Mouse (Mus musculus) ovary, postnatal 10 days (tissue): ENCODE data around the gene Vhl.
A peak's percentile ranks its signal among the peaks of the same experiment; 100 is the strongest.

Experiments
- DNase-seq: peaks from one replicate; pipeline ENCODE4 v3.0.0; 2022; ENCODE audit warnings: low spot score

The Vhl gene

DNA sequence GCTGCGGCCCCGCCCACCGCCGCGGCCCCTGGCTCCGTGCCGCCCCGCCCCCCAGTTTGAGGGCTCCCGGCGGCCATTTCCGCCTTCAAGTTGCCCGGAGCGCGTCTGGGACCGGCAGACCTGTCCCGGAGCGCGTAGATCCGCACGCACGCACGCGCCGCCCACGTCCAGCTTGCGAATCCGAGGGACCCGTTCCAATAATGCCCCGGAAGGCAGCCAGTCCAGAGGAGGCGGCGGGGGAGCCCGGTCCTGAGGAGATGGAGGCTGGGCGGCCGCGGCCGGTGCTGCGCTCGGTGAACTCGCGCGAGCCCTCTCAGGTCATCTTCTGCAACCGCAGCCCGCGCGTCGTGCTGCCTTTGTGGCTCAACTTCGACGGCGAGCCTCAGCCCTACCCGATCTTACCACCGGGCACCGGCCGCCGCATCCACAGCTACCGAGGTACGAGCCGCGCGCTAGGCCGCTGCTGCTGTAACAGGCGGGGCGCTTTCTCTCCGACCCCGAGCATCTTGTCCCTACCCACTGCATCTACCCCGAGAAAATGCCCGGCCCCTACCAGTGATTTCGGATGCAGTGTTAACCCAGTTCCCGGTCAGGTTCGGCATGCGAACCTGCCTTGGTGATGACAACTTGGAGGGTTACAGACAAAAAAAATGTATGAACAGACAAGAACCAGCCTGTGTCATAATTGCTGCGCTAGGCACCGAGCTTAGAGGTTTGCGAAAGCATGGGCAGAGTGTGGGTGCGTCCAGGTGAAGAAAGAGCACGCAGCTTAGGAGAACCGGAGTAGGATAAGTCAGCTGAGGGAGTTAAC is at the start of gene Vhl:
Gene Vhl (plus strand): TSS at position 19 of the 811 bp plus-strand sequence.
- DNase-seq: peak; percentile 72

DNA sequence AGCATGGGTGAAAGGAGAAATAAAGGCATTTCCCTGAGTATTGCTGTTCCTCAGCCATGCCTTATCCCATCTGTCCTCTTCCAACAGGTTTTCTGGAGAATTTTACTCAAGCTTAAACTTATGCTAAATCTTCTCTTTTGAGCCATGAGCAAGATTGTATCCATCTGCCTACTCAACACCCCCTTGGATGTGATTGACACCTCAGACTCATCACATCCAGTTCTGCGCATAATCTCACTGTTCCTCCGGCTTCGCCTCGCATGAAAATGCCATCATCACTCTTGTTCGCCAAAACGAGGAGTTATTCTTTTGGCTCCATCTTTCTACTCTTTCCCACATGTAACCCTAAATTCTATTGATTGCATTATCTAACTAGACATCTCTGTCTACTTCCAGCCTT is 47.7 kb upstream of the Vhl start:
- no peak for DNase-seq

DNA sequence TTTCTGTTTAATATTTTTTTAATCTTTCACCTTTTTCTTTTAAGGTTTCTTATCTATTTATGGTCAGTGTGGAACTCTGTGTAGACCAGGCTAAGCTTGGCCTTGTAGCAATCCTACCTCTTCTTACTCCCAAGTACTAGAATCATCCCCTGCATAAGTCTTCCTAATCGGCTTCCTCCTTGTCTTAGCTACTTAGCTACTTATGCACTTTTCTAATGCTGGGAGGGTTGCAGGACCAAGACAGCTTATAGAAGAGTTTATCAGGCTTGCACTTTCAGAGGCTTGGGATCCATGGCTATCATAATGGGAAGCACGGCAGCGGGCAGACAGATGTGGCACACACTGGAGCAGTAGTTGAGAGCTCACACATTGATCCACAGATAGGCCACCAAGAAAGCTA is 44.5 kb upstream of the Vhl start:
- DNase-seq: no peak

DNA sequence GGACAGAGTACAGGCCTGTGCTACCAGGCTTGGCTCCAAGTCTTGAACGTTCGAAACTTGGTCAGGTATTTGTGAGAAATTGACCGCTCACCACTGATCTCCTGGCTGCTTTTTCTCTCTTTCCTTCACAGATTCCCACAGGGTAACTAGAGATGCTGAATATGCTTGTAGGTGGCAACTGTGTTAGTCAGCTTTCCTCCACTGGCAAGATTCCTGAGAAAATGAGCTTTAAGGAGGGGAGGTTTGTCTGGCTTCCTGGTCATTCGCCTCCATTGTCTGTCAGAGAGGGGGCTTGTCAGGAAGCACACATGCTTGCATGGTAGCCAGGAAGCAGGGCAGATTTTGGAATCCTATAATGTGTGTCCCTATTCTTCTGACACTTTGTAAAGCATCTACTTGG is 40.7 kb upstream of the Vhl start:
- no peak for DNase-seq

DNA sequence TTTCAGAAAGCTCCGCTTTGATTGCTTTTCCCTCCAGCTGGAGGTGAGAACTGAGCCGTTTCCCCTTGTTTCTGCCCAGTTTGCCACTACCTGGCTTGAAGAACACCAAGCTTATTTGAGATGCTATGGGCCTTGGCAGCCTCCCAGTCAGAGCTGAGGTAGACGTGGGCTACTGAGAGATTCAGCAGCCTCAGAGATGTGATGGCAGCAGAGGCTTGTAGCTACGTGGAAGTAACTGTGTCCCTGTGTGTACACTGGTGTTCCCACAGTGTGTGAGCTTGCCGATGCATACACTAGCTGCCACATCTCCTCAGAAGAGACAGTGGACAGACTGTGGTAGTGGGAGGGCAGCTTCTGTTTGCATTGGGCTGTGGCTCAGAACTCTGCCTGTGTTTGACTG is 38.7 kb upstream of the Vhl start:
- no peak for DNase-seq

DNA sequence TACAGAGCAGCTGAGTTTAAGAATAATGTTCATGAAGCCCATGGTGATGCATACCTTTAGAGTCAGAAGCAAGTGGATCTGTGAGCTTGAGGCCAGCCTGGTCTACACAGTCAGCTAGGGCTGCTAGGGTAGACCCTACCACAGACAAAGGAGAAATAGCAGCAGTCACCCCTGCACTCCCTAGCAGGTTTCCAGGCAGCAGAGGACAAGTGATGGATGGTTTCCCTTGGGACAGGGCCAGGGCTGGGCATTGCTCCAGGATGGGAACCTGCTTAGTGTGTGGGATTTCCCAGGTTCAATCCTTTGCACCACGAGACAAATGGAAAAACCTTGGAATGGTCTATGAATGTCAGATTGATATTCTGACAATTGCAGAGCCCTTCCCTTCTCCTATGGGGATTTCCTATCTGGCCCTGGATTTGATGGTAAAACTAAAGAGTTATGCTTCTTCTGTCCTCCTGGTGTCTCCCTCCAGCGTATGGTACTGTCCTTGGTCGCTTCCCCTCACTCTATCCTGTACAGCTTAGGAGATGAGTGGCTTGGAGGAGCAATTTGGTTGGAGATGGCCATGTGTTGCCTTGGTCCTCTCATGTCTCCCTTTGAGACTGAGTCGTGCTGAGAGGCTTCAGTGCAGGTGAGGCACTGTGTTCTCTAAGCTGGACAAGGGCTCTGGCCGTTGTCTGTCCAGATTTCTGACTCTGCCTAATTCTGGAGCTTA is 37.1 kb upstream of the Vhl start:
- peak; percentile 15 for DNase-seq

DNA sequence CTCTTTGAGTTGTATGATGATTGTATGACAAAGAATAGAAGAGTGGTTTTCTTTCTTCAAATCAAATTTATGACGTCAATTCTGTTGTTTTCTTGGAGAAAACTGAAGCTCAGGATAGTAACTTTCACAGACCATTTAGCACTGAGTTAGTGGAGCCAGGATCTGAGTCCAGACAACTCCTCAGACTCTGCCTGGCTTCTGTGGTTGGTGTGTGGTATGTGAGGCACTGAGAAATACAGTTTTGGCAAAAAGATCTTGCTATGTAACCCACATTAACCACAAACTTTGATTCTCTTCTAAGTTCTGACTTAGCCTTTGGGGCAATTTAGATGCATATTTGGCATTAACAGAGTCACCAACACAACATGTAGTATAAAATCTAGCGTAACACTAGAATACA is 31.1 kb upstream of the Vhl start:
- DNase-seq: no peak

DNA sequence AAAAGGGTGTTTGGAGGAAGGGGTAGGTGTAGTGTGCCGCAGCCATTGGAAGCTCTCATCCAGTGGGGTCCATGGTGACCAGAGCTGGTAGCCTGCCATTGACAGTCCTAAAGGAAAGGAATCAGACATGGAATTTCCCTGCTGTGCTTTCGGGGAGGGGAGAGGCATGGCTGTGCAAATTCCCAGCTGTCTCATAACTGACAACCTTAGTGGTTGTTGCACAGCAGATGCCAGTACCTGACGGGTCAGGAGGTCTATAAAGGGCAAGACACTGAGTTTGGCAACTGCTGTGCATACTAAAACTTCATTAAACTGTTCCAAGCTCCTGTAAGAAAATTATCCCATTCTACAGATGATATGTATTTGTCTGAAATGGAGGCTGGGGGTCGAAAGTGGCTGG is 25.8 kb upstream of the Vhl start:
- DNase-seq: no peak

DNA sequence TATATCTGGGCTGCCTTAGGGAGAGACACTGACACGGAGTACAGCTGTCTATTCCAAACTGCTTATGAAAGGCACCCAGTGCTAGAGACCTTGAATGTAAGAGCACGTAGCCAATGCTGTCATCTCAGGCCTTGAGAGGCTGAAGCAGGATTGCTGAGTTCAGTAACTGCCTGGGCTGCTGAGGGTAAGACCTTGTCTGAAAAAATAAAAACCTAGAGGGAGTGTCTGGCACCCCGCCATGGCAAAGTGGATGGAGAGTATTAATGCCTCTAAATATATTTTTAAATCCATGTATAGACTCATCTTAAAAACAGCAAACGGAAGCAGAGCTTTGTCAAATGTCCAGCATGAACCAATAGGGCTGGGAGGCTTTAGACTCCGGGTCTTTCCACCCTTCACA is 23.9 kb upstream of the Vhl start:
- no peak for DNase-seq

DNA sequence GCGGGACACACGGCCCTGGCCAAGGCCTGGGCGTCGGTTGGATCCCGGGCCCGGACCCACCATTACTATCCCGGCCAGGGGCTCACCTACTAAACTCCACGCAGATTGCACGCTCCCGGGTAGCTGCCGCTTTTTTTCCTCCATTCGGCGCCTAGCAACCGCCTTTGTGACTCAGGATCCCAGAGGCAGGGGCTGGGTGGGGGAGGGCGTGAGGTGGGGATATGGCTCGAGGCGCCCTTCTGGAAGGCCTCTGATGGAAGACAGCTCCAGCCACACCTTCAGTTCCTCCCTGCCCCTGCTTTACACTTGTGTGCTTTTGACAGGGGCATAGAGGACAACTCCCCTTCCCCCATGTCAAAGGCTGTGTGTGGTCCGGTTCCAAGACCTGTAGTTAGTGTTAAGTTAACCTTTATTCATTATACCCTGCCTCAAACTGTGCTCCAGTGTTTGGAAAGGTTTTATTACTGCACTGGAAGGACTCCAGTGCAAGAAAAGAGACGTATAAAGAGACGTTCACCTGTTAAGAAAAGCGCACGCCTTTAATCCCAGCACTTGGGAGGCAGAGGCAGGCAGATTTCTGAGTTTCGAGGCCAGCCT is 23.1 kb upstream of the Vhl start, which contains the start of gene Fancd2os:
Gene Fancd2os (minus strand): TSS at position 173 of the 597 bp plus-strand sequence.
- no peak for DNase-seq

DNA sequence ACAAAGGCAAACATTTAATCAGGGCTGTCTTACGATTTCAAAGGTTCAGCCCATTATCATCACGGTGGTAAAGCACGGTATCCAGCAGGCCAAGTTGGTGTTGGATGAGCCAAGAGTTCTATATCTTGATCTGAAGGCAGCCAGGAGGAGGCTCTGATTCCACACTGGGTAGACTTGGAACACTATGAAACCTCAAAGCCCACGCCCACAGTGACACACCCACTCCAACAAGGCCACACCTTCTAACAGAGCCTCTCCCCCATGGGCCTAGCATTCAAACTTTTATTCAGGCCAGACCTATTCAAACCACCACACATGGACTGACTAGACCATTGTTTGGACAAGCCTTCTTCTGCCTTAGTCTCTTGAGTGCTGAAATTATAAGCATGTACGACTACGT is 20.9 kb upstream of the Vhl start:
- no peak for DNase-seq

DNA sequence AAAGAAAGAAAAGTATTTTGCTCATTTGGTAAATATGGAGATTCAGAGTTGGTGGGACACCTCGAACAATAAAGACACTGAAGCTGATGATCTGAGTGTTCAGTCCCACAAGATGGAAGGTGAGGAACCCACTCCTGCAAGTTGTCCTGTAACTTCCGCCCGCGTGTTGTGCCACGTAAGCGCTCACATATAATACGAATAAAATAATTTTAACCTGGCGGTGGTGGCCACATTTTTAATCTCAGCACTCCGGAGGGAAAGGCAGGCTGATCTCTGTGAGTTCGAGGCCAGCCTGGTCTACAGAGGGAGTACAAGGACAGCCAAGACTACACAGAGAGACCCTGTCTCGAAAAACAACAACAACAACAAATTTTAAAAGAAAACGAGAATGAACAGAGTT is 19.8 kb upstream of the Vhl start:
- DNase-seq: no peak

DNA sequence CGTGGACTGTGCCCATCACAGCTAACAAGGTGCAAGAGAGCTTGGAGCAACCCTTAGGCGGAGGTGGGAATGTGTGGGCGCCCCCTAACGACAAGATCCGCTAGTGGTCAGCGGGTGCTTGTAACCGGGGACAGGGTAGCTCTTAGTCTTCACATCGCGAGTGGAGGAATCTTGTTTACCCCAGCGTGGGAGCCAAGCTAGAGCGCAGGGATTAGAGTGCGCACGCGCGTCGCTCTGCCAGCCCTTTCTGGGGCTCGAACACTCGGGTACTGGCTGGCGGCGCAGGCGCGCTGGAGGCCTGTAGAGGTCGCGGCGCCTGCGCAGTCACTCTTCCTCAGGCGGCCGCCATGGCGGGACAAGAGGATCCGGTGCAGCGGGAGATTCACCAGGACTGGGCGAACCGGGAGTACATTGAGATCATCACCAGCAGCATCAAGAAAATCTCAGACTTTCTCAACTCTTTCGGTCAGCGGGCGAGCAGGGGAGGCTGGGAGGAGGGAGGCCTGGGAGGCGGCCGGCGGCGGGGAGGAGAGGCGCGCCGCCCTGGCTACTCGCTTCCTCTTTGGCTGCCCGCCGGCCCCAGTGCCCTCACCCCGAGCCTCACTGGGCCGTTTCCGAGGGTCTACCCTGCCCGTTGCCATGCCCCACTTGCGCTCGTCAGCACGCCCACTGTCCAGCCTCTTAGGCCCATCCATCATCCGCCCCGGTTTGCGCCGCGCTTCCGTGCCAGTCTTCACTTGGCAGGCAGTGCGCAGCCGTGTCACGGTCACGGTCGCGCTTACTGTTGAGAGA is 19.1 kb upstream of the Vhl start, which contains the start of gene Brk1:
Gene Brk1 (plus strand): TSS at position 341 of the 792 bp plus-strand sequence.
- peak; percentile 73 for DNase-seq

DNA sequence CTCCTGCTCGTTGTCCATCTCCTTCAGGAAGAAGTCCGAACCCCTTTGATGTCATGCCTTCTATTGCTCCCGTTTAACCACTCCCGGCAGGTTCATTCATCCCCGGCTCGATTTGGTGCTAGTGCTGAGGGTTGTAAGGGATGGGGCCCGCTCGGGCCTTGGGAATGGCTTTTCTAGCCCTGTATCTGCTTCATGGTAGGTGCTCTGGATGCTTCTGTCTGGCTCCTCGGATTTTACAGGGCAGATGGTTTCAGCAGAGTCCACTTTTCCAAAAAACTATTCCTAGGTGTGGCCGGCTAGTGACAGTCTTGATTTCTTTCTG is 18.6 kb upstream of the Vhl start:
- DNase-seq: no peak

DNA sequence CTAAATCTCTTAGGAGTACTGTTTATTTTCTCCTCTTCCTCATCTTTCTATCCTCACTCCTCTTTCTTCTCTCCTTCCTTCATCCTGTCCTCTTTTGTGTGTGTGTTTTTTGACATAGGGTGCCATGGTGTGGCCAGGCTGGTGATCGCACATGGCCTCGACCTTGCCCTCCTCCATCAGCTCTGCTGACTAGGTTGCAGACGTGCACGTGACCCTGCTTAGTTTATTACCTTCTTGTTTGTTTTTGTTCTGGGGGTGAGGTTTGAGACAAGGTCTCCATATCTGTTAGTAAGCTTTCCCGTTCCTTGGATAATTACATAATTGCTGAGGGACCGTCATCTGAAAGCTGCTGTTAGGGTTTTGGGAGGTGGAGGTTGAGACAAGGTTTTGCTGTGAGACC is 14.9 kb upstream of the Vhl start:
- DNase-seq: no peak

DNA sequence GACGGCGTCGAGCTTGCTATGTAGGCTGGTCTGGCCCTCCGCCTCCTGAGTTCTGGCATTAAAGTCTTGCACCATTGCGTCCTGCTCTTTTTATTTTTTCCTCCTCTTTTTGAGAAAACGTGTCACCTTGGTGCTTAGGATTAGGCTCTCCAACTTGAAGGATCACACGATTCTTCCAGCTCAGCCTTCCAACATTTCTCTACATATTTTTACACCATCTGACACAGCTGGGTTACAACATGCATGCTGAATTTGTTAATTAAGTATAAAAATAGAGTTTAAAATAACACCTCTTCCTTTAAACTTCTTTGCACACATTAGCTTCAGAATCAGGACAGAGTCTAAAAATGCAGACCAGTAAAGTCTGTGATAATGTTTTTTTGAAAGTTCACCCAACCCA is 14.5 kb upstream of the Vhl start:
- no peak for DNase-seq

DNA sequence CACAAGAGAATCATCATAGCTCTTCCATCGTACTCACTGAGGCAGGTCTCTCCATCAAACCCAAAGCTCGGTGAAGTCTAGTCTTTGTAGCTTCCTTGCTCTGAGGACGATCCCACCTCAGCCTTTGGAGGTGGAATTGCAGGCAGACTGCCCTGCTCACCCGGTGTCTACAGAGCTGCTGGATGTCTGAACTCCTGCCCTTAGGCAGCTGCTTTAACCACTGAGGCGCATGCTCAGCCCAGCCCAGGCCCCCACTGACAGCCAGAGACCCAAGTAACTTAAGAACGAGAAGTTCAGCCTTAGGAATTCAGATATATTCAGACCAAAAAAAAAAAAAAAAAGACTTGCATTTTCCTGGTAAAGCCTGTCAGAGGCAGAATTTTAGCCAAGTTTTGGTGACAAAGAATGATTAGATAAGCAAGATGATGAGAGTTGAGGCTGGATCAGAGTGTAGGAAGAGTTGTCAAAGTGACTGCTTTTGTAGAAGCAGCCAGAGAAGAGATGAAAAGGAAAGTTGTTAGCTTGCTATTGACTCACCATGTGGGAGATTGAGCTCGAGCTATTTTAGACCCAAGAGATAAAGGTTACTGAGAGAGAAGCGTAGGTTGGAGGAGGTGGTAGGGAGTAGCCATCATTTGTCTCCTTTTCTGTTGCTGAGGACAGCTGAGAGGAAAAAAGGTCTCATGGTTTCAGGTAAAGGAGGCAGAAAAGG is 11.3 kb upstream of the Vhl start:
- no peak for DNase-seq

DNA sequence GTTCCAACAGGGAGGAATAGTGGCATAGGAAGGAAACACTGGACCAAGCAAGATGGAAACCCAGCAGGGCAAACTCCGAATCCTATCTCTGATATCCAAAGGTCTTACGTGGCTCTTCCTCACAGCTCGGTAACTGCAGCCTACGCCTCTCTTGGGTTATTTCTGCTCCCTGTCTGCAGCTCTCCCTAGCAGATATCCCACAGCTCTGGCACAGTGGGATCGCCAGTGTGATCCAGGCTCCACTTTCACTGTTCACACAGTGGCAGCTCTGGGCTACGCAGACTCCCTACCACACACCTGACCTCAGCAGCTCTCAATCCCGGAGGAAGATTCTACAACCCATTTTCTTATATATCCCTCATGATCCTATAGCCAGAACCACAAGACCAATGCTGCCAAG is 9.6 kb upstream of the Vhl start:
- DNase-seq: no peak

DNA sequence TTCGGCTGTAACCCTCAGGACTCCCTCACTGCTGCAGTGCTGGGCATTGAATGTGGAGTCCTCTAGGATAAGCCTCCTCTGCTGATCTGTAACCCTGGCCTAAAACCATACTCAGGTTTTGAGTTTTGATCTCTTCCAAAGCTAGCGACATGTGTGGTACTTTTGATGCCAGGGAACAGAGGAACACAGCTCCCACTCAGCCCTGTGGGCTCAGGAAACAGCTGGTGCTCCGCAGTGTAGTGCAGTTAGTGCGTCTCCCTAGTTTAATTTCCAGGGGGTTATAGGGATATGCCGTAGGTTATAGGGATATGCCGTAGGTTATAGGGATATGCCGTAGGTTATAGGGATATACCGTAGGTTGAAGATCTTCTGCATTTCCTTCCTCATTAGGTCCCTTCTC is 8.8 kb upstream of the Vhl start:
- DNase-seq: no peak

DNA sequence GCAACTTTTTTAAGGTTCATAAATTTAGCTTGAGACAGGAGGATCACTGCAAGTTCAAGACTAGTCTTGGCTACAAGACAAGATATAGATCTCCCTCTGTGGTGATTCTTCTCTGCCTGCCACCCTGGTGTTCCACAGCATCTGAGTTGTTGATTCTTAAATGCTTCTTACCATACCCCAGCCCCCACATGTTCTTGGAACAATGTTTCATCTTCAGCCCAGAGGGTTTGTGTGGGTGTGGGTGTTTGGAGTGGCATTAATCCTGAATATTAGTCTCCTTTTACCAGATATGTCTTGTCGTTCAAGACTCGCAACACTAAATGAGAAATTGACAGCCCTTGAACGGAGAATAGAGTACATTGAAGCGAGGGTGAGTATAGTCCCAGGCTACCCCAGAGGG is 8.3 kb upstream of the Vhl start:
- no peak for DNase-seq

DNA sequence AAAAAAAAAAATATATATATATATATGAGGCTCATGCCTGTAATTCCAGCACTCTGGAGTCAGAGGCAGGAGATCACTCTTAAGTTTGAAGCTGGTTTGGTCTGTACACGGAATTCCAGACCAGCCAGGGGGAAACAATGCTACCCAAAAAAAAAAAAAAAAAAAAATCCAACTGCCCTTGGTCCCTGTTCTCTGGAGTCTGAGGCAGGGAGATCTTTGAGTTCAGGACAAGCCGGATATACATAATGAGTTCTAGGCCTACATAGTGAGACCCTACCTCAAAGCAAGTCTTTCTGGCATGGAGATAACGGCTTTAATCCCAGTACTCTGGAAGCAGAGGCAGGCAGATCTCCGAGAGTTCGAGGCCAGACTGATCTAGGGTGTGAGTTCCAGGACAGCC is 373 bp upstream of the Vhl start:
- no peak for DNase-seq
